8 mouse cellular contexts compared by ENCODE assay signal in genomic region chr7:143106672-143107465, GRCm38 (mm10). TPM values are rescaled to one million over a fixed set of nuclear protein-coding genes. Genes with fewer than 3 reads are reported as not detected.
DNase-seq lines count a peak whose midpoint lies in the region; ATAC-seq lines count a peak whose summit lies in the region.

No protein-coding gene starts in this region.

- peaks cover 28% of the 10 kb centered on the region for H3K4me1 ChIP-seq in embryonic facial prominence, embryonic 10.5 days
- 0 out of 2 replicates have a peak, but pooled peaks cover 2% of the 10 kb centered on the region for H3K4me1 ChIP-seq in hindbrain, embryonic 11.5 days (replicated peaks; ENCODE audit: control insufficient read depth, insufficient read depth, low read length)
- H3K4me1 ChIP-seq in limb, embryonic 13.5 days, result peaks cover 10% of the 10 kb centered on the region
- peaks cover 8% of the 10 kb centered on the region for H3K4me1 ChIP-seq in midbrain, embryonic 12.5 days

- DNase-seq in R1 (ENCODE audit: low read depth, low spot score), result peak; percentile 50
- peak; percentile 64 for DNase-seq in embryonic facial prominence, embryonic 10.5 days (ENCODE audit: low spot score)
- no peak for DNase-seq in hindbrain, embryonic 11.5 days (ENCODE audit: low spot score)
- DNase-seq in urinary bladder, adult 2 months (ENCODE audit: low spot score), result peak; percentile 41
- no peak for DNase-seq in cerebellum, adult 9-11 months
- DNase-seq in left cerebral cortex, adult 8-10 months (ENCODE audit: low spot score in 2 of 2), result no peak

- peaks cover 77% of the 10 kb centered on the region for H3K27me3 ChIP-seq in embryonic facial prominence, embryonic 10.5 days (replicated peaks; ENCODE audit: low read depth, poor library complexity, severe bottlenecking)
- H3K27me3 ChIP-seq in hindbrain, embryonic 11.5 days (ENCODE audit: control insufficient read depth, insufficient read depth, low read length), result peaks cover 34% of the 10 kb centered on the region
- peaks cover 83% of the 10 kb centered on the region for H3K27me3 ChIP-seq in limb, embryonic 13.5 days
- H3K27me3 ChIP-seq in midbrain, embryonic 12.5 days, result peaks cover 61% of the 10 kb centered on the region

- peak overlapping the region; percentile 16; the same call in 1 of the 2 replicates for H3K27ac ChIP-seq in embryonic facial prominence, embryonic 10.5 days (replicated peaks)
- H3K27ac ChIP-seq in hindbrain, embryonic 11.5 days (ENCODE audit: low read depth, low read length), result no peak overlapping the region
- H3K27ac ChIP-seq in limb, embryonic 13.5 days, result no peak overlapping the region
- H3K27ac ChIP-seq in midbrain, embryonic 12.5 days (replicated peaks), result no peak overlapping the region

- peak overlapping the region; percentile 56 for H3K4me3 ChIP-seq in embryonic facial prominence, embryonic 10.5 days
- H3K4me3 ChIP-seq in hindbrain, embryonic 11.5 days (ENCODE audit: low read depth, low read length), result peak overlapping the region; percentile 24
- H3K4me3 ChIP-seq in limb, embryonic 13.5 days, result peak overlapping the region; percentile 45
- H3K4me3 ChIP-seq in midbrain, embryonic 12.5 days, result peak overlapping the region; percentile 27

- WGBS in embryonic facial prominence, embryonic 10.5 days, result 8% methylated on average over 57 of the region's 57 CpGs
- 8% methylated on average over 50 of the region's 57 CpGs for WGBS in hindbrain, embryonic 11.5 days
- WGBS in limb, embryonic 13.5 days, result 9% methylated on average over 53 of the region's 57 CpGs
- 7% methylated on average over 48 of the region's 57 CpGs for WGBS in midbrain, embryonic 12.5 days

- 0 out of 2 replicates have a peak overlapping the region, but pooled peaks have one; percentile 7 for H3K9ac ChIP-seq in hindbrain, embryonic 11.5 days (ENCODE audit: low read depth, low read length)
- H3K9ac ChIP-seq in limb, embryonic 13.5 days, result peak overlapping the region; percentile 43; the same call in 1 of the 2 replicates
- 0 out of 2 replicates have a peak overlapping the region, but pooled peaks have one; percentile 20 for H3K9ac ChIP-seq in midbrain, embryonic 12.5 days (replicated peaks)

- H3K9me3 ChIP-seq in embryonic facial prominence, embryonic 10.5 days, result no peaks in the 10 kb centered on the region
- no peaks in the 10 kb centered on the region for H3K9me3 ChIP-seq in hindbrain, embryonic 11.5 days (ENCODE audit: control insufficient read depth, low read length)
- no peaks in the 10 kb centered on the region for H3K9me3 ChIP-seq in limb, embryonic 13.5 days
- H3K9me3 ChIP-seq in midbrain, embryonic 12.5 days, result no peaks in the 10 kb centered on the region

- no peaks in the 10 kb centered on the region for H3K36me3 ChIP-seq in embryonic facial prominence, embryonic 10.5 days (replicated peaks)
- no peaks in the 10 kb centered on the region for H3K36me3 ChIP-seq in hindbrain, embryonic 11.5 days (ENCODE audit: control insufficient read depth, insufficient read depth, low read length)
- no peaks in the 10 kb centered on the region for H3K36me3 ChIP-seq in limb, embryonic 13.5 days
- H3K36me3 ChIP-seq in midbrain, embryonic 12.5 days, result no peaks in the 10 kb centered on the region

- ATAC-seq in hindbrain, embryonic 11.5 days (ENCODE audit: low FRiP score), result no peak
- no peak for ATAC-seq in limb, embryonic 13.5 days (ENCODE audit: low FRiP score, low read depth)
- ATAC-seq in midbrain, embryonic 12.5 days (ENCODE audit: low FRiP score, low read depth), result no peak

- peak overlapping the region; percentile 44 for H3K4me2 ChIP-seq in hindbrain, embryonic 11.5 days (replicated peaks; ENCODE audit: low read depth, low read length)
- peak overlapping the region; percentile 75 for H3K4me2 ChIP-seq in limb, embryonic 13.5 days (replicated peaks)
- H3K4me2 ChIP-seq in midbrain, embryonic 12.5 days (replicated peaks), result peak overlapping the region; percentile 44

RNA-seq across cellular contexts. Expression of gene Kcnq1, which starts 0.7 kb away (rescaled TPM):
- polyA plus RNA-seq in embryonic facial prominence, embryonic 10.5 days (2016; fragmentation: Nextera tagmentation; extraction: Ambion mirVana), result 1.0 and 1.5 TPM in 2 replicates
- 1.7 and 2.5 TPM in 2 replicates for polyA plus RNA-seq in hindbrain, embryonic 11.5 days (2014; fragmentation: Nextera tagmentation; extraction: Ambion mirVana)
- polyA plus RNA-seq in limb, embryonic 13.5 days (2015; fragmentation: Nextera tagmentation; extraction: Ambion mirVana), result 0.61 and 0.87 TPM in 2 replicates
- polyA plus RNA-seq in midbrain, embryonic 12.5 days (2016; fragmentation: Nextera tagmentation; extraction: Ambion mirVana), result 0.98 and 2.0 TPM in 2 replicates
- 1.0 and 1.5 TPM in 2 replicates for polyA plus RNA-seq in urinary bladder, adult 2 months (2012; rRNA removed)
- 1 to 10 TPM in 2 of 4 experiments, under 1 TPM in 2; 0.21 to 1.1 (median 0.86) TPM for total RNA-seq in left cerebral cortex, adult 8-10 months (2022)

RNA-seq across cellular contexts. Expression of gene Trpm5, which starts 12.4 kb away (rescaled TPM):
- 0.60 and 0.77 TPM in 2 replicates for polyA plus RNA-seq in embryonic facial prominence, embryonic 10.5 days (2016; fragmentation: Nextera tagmentation; extraction: Ambion mirVana)
- polyA plus RNA-seq in hindbrain, embryonic 11.5 days (2014; fragmentation: Nextera tagmentation; extraction: Ambion mirVana), result 0.27 and 0.88 TPM in 2 replicates
- 20.9 and 22.1 TPM in 2 replicates for polyA plus RNA-seq in limb, embryonic 13.5 days (2015; fragmentation: Nextera tagmentation; extraction: Ambion mirVana)
- 0.94 and 1.7 TPM in 2 replicates for polyA plus RNA-seq in midbrain, embryonic 12.5 days (2016; fragmentation: Nextera tagmentation; extraction: Ambion mirVana)
- polyA plus RNA-seq in urinary bladder, adult 2 months (2012; rRNA removed), result 0.21 and 0.29 TPM in 2 replicates
- total RNA-seq in left cerebral cortex, adult 8-10 months (2022), result not detected

RNA-seq across cellular contexts. Expression of gene Tssc4, which starts 37.8 kb away (rescaled TPM):
- 130 and 132 TPM in 2 replicates for polyA plus RNA-seq in embryonic facial prominence, embryonic 10.5 days (2016; fragmentation: Nextera tagmentation; extraction: Ambion mirVana)
- polyA plus RNA-seq in hindbrain, embryonic 11.5 days (2014; fragmentation: Nextera tagmentation; extraction: Ambion mirVana), result 59.0 and 63.8 TPM in 2 replicates
- polyA plus RNA-seq in limb, embryonic 13.5 days (2015; fragmentation: Nextera tagmentation; extraction: Ambion mirVana), result 112 and 115 TPM in 2 replicates
- 95.1 and 111 TPM in 2 replicates for polyA plus RNA-seq in midbrain, embryonic 12.5 days (2016; fragmentation: Nextera tagmentation; extraction: Ambion mirVana)
- polyA plus RNA-seq in urinary bladder, adult 2 months (2012; rRNA removed), result 44.7 and 57.5 TPM in 2 replicates
- 10 to 100 TPM; 37.0 to 42.1 (median 39.8) TPM for total RNA-seq in left cerebral cortex, adult 8-10 months (2022)

RNA-seq across cellular contexts. Expression of gene Cd81, which starts 54.3 kb away (rescaled TPM):
- 251 and 255 TPM in 2 replicates for polyA plus RNA-seq in embryonic facial prominence, embryonic 10.5 days (2016; fragmentation: Nextera tagmentation; extraction: Ambion mirVana)
- polyA plus RNA-seq in hindbrain, embryonic 11.5 days (2014; fragmentation: Nextera tagmentation; extraction: Ambion mirVana), result 263 and 264 TPM in 2 replicates
- polyA plus RNA-seq in limb, embryonic 13.5 days (2015; fragmentation: Nextera tagmentation; extraction: Ambion mirVana), result 532 and 537 TPM in 2 replicates
- polyA plus RNA-seq in midbrain, embryonic 12.5 days (2016; fragmentation: Nextera tagmentation; extraction: Ambion mirVana), result 214 and 228 TPM in 2 replicates
- polyA plus RNA-seq in urinary bladder, adult 2 months (2012; rRNA removed), result 591 and 684 TPM in 2 replicates
- 100 to 1,000 TPM; 406 to 526 (median 451) TPM for total RNA-seq in left cerebral cortex, adult 8-10 months (2022)

Comparison
In these comparisons a context has a peak if more than half of its experiments do, and no peak if none do; other contexts are left out.
1. DNase-seq: peak in R1 (single experiment), embryonic facial prominence, embryonic 10.5 days (single experiment) and urinary bladder, adult 2 months (single experiment); none in hindbrain, embryonic 11.5 days (single experiment), cerebellum, adult 9-11 months (single experiment) and left cerebral cortex, adult 8-10 months (0 of 2).
2. Peak in every context shown above with its lines, with median percentiles within 50 percentile points of each other: H3K4me3 ChIP-seq, H3K4me2 ChIP-seq and H3K9ac ChIP-seq.